Mouse (Mus musculus) cortical plate, adult 2 months (tissue): ENCODE measurements at regions not wholly inside any gene's neighbourhood (a gene's known extent, or its start where the extent isn't known, plus 50 kb on each side); places are given as distances from the start of the nearest gene placed in this dataset.

ENCODE experiments used
- CTCF ChIP-seq: fragments of 200-500 bp; IDR thresholded peaks from 2 replicates; pipeline ENCODE4 v1.5.1; 2011; ENCODE audit warnings: mild to moderate bottlenecking, control low read depth, low read length; ENCODE audit not compliant: insufficient read depth; ENCODE audit errors: extremely low read depth
- POLR2A ChIP-seq: fragments of 200-500 bp; IDR thresholded peaks from 2 replicates; pipeline ENCODE4 v1.6.1; 2011; ENCODE audit warnings: mild to moderate bottlenecking, low read length, control low read depth; ENCODE audit not compliant: insufficient read depth; ENCODE audit errors: extremely low read depth

GRCm38 (mm10) chr6:82284494-82284893 lies 117.6 kb upstream of the Tacr1 start:
- TF ChIP-seq CTCF (no peak), POLR2A (no peak)
